Mouse (Mus musculus) embryonic facial prominence, embryonic 10.5 days (tissue): ENCODE data around the gene Fbxo6. TPM values are rescaled to one million over a fixed set of nuclear protein-coding genes. Genes with fewer than 3 reads are reported as not detected.
"Not testable (repeated sequence)": the region's sequence is repeated elsewhere in the genome, so short reads cannot be mapped to it uniquely, and the experiment has no call there.

ENCODE experiments used
- DNase-seq: peaks from one replicate; pipeline ENCODE4 v3.0.0-alpha.2; 2017; ENCODE audit warnings: low spot score
- H3K27ac ChIP-seq: fragments of 300-500 bp; sonication (generic); replicated peaks from 2 replicates; pipeline ENCODE4 v1.5.1; 2016; ENCODE audit warnings: mild to moderate bottlenecking
- H3K27me3 ChIP-seq: fragments of 300-500 bp; sonication (generic); replicated peaks from 2 replicates; pipeline ENCODE4 v1.6.1; 2016; ENCODE audit warnings: low read depth, mild to moderate bottlenecking; ENCODE audit not compliant: poor library complexity, severe bottlenecking
- H3K36me3 ChIP-seq: fragments of 300-500 bp; sonication (generic); replicated peaks from 2 replicates; pipeline ENCODE4 v1.6.1; 2016; ENCODE audit warnings: mild to moderate bottlenecking, moderate library complexity
- H3K4me1 ChIP-seq: fragments of 300-500 bp; sonication (generic); 2 replicates; pipeline ENCODE4 v1.6.1; 2016
- H3K4me3 ChIP-seq: fragments of 300-500 bp; sonication (generic); 2 replicates; pipeline ENCODE4 v1.5.1; 2016; ENCODE audit warnings: mild to moderate bottlenecking, moderate library complexity
- H3K9me3 ChIP-seq: fragments of 300-500 bp; sonication (generic); 2 replicates; pipeline ENCODE4 v1.6.1; 2016; ENCODE audit warnings: mild to moderate bottlenecking
- WGBS: fragments of 180-500 bp; shearing (Covaris S2); methylation state at CpG from one replicate; pipeline ENCODE4 v1.1.7; 2016; 5-methylcytosine and 5-hydroxymethylcytosine counted together
- polyA plus RNA-seq: library from polyadenylated mRNA; unstranded; fragments of >200 nt; fragmentation: Nextera tagmentation; extraction: Ambion mirVana; gene quantifications from 2 replicates; pipeline ENCODE4 v1.2.1, GENCODE M21; 2016

Fbxo6 gene
- polyA plus RNA-seq, 1 experiment from 2014 or later = 8.3 TPM

DNA sequence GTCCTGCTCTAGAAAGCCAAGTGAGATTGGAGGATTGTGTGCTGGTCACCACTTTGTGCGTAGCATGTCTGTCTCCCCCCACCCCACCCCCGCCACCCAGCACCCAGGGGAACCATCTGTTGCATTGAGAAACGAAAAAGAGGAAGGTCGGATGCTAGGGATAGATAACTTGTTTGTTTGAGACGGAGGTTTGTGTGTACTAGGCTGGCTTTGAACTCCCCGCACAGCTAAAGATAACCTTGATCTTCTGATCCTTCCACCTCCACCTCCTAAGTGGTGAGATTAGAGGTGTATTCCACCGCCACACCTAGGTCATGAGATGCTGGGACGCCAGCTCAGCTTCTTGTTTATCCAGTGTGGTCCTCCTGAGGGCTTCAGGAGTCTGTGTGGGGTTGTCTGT is 17.0 kb downstream of the Fbxo6 start:
- no peaks in the 10 kb centered on the region for H3K36me3 ChIP-seq
- no peak for DNase-seq
- H3K27me3 ChIP-seq = peaks cover 63% of the 10 kb centered on the region
- H3K9me3 ChIP-seq = no peaks in the 10 kb centered on the region
- no peak overlapping the region for H3K4me3 ChIP-seq
- 87% methylated on average over 8 of the region's 8 CpGs for WGBS
- peaks cover 34% of the 10 kb centered on the region for H3K4me1 ChIP-seq
- no peak overlapping the region for H3K27ac ChIP-seq

DNA sequence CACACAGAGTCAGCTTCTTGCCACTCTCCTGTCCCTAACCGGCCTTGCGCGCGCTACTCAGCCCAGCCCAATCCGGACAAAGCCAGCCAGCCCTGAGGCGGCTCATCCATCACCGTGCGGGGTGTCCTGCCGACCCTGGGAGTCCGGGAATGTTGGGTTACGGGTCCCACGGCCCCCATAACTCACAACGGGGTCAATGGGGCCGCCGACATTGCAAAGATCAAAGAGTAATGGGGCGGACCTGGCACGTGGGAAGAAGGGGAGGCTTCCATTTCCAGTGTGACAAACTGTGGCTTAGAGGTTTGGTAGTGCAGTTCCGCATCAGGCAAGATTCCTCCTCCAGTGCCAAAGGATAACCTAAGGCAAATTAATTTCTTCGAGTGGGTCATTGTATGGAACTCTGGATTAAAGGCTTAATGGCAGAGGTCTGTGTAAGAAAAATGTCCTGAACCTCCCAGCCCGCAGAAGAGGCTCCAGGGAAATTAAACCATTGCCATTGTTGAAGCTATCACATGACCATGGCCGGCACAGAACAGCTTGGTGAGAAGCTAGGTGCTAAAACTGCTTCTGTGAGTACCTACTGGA is 20.4 kb downstream of the Fbxo6 start:
- under 1% methylated on average over 21 of the region's 21 CpGs for WGBS
- peak overlapping the region; percentile 97 for H3K27ac ChIP-seq
- no peaks in the 10 kb centered on the region for H3K9me3 ChIP-seq
- no peaks in the 10 kb centered on the region for H3K36me3 ChIP-seq
- peak overlapping the region; percentile 88 for H3K4me3 ChIP-seq
- peak; percentile 77 for DNase-seq
- peaks cover 69% of the 10 kb centered on the region for H3K27me3 ChIP-seq
- peaks cover 26% of the 10 kb centered on the region for H3K4me1 ChIP-seq

DNA sequence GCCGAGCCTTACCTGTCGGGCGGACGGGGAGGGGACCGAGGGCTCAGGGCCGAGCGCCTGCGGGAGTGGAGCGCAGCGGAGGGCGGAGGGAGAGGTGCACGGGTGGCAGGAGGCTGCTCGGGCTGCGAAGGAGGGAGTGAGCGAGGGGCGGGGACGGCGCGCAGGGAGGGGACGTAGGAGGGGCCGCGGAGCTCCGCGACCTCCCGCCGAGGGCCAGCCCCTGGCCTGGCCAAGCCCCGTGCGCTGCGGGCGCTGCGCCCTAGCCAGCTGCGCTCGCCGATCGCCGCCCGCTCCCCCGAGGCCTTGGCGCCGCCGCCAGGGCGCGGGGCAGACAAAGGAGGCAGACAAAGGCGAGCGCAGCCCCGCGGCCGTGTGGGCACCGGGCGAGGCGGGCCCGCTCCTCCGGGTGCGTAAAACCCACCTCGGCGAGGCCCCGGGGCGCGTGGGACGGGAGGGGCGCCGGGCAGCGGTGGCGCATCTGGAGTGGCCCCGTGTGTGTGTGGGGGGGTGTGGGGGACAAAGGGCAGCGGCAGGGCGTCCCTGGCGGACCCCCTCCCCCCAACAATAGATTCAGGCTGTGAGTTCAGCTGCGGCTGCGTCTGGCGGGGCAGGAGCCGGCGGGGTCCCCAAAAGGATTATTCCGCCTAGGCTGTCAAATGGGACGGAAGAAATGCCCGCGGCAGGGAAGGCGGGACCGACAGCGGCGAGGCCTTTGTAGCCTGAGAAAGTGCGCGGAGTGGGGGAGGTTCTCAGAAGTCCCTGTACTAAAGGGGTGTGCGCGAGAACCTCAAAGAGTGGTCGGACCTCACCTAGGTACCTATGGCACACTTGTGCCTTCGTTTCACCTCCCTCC is 21.2 kb downstream of the Fbxo6 start, which contains the start of gene Draxin:
Gene Draxin, minus strand, starts transcription at position 138 of the 853 bp plus-strand sequence.
- peak; percentile 89 for DNase-seq
- under 1% methylated on average over 80 of the region's 87 CpGs for WGBS
- H3K27me3 ChIP-seq = peaks cover 70% of the 10 kb centered on the region
- peak within 1 kb of the TSS; percentile 88 for H3K4me3 ChIP-seq
- no peaks in the 10 kb centered on the region for H3K9me3 ChIP-seq
- H3K4me1 ChIP-seq = peaks cover 26% of the 10 kb centered on the region
- no peaks in the 10 kb centered on the region for H3K36me3 ChIP-seq
- H3K27ac ChIP-seq = peak within 1 kb of the TSS; percentile 97

DNA sequence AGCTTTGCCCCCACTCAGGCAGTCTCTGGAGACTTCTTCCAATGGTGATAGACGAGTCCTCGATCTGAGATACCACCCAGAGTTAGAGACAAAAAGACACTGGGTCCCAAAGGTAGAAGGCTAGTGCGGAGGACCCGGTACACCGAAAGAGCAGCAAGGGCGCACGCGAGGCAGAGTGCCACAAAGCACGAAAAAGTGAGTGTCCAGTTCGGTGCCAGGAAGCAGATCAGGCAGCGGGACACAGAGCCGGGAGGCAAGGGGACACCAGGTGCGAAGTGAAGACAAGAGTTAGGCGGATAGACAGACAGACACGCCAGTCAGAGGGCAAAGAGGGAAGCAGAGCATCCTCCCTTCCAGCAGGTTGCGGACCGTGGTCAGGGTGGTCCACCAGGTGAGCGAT is 21.8 kb downstream of the Fbxo6 start, which contains the start of gene Mad2l2:
Gene Mad2l2, plus strand, starts transcription at position 252 of the 400 bp plus-strand sequence.
- WGBS = under 1% methylated on average over 18 of the region's 18 CpGs
- Histone ChIP-seq H3K9me3 (no peaks in the 10 kb centered on the region), H3K4me3 (peak within 1 kb of the TSS; percentile 88), H3K27me3 (peaks cover 70% of the 10 kb centered on the region), H3K4me1 (peaks cover 31% of the 10 kb centered on the region), H3K36me3 (no peaks in the 10 kb centered on the region), H3K27ac (peak within 1 kb of the TSS; percentile 97)
- DNase-seq = no peak

DNA sequence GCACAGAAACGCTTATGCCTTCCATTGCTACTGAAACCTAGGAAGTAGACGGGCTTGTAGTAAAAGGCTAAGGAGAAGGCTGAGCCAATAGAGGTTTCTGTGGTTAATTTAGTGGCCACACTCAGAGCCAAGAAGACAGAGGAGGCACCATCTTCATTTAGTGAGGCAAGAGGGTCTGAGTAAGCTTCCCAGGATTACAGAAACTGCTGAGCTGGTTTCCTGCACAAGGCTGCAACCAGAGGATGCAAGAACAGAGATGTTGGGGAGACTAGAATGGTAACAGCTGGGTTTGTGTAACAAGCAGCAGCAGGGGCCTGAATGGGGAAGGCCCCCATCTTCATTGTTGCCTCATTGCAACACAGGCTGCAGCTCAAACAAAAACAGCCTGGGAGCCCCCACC is 23.3 kb downstream of the Fbxo6 start:
- peaks cover 38% of the 10 kb centered on the region for H3K4me1 ChIP-seq
- no peak for DNase-seq
- no peak overlapping the region for H3K27ac ChIP-seq
- 73% methylated on average over 2 of the region's 2 CpGs for WGBS
- no peaks in the 10 kb centered on the region for H3K36me3 ChIP-seq
- H3K9me3 ChIP-seq = no peaks in the 10 kb centered on the region
- H3K27me3 ChIP-seq = peaks cover 65% of the 10 kb centered on the region
- peak overlapping the region; percentile 88 for H3K4me3 ChIP-seq

DNA sequence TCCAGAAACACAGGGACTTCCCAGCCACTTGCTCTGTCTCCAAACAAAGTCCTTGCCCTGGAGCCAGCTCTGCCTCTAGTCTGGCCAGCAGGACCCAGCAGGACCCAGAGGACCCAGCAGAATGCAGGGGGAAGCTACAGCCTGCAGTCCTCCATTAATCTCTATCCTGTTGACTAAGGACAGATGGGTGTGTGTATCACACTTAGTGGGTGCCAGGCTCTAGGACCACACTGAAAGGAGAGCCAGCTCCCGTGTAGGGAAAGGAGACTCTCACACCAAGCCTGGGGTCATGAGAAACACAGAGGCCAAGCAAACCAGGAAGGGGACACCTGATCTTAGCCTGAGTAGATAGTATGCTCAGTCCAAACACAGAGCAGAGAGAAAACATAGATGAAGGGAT is 23.7 kb downstream of the Fbxo6 start:
- Histone ChIP-seq H3K36me3 (no peaks in the 10 kb centered on the region), H3K27ac (no peak overlapping the region), H3K4me1 (peaks cover 41% of the 10 kb centered on the region), H3K9me3 (no peaks in the 10 kb centered on the region), H3K27me3 (peaks cover 65% of the 10 kb centered on the region), H3K4me3 (no peak overlapping the region)
- 58% methylated on average over 1 of the region's 1 CpGs for WGBS
- DNase-seq = no peak

DNA sequence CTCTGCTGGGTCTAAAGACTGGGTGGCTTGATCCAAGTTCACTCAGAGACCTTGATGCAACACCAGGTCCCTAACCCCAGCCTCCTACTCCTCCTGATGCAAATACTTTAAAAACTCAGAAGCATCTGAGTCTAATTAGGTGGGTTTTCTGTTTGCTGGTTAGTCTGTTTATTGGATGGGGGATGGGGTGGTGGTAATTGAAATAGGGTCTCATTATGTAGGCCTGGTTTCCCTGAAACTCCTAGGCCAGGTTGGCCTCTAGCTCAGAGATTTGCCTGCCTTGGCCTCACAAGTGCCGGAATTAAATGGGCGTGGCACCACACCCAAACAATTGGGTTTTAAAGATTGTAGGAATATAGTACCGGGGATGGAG is 29.3 kb downstream of the Fbxo6 start:
- no peak for DNase-seq
- H3K4me1 ChIP-seq = peaks cover 29% of the 10 kb centered on the region
- peak overlapping the region; percentile 37; the same call in 1 of the 2 replicates for H3K27ac ChIP-seq

DNA sequence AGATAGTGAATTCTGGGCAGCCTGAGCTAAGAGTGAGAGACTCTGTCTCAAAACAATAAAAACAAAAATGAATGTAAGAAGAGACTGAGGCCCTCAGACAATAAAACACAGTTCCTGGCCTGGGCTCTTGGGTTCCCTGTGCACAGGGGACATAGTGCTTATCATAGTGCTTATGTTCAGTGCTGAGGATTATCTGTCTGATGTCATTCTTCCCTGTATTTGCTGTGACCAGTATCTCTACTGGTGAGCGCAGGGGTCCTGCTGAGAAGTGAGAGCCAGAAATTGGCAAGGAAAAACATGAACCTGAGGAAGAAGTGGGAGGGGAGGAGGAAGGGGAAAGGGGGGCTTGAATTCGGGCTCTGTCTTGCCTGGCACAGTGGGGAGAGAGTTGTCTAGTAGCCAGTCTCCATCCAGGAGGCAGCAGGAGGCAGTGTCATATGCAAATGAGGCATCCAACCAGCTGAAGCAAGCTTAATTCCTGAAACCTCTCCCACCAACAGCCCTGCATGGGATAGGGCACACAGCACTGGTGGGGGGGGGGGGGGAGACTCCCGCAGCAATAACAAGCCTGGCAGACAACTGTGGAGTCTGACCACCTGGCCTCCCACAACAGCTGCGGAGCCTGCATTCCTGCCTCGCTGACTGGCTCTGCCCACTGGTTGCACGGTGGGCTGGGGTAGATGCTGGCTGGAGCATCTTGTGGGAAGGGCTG is 29.8 kb downstream of the Fbxo6 start:
- Histone ChIP-seq H3K4me1 (peaks cover 29% of the 10 kb centered on the region), H3K4me3 (no peak overlapping the region; the same call in 1 of the 2 replicates), H3K36me3 (no peaks in the 10 kb centered on the region), H3K27me3 (peaks cover 12% of the 10 kb centered on the region), H3K27ac (peak overlapping the region; percentile 37; the same call in 1 of the 2 replicates), H3K9me3 (no peaks in the 10 kb centered on the region)
- DNase-seq = peak; percentile 62
- 11% methylated on average over 6 of the region's 6 CpGs for WGBS

More for the DNA sequence above, 29.3 kb downstream of the Fbxo6 start:
- 74% methylated on average over 3 of the region's 3 CpGs for WGBS
- H3K9me3 ChIP-seq = no peaks in the 10 kb centered on the region
- no peak overlapping the region; the same call in 1 of the 2 replicates for H3K4me3 ChIP-seq
- H3K27me3 ChIP-seq = peaks cover 18% of the 10 kb centered on the region
- H3K36me3 ChIP-seq = no peaks in the 10 kb centered on the region

DNA sequence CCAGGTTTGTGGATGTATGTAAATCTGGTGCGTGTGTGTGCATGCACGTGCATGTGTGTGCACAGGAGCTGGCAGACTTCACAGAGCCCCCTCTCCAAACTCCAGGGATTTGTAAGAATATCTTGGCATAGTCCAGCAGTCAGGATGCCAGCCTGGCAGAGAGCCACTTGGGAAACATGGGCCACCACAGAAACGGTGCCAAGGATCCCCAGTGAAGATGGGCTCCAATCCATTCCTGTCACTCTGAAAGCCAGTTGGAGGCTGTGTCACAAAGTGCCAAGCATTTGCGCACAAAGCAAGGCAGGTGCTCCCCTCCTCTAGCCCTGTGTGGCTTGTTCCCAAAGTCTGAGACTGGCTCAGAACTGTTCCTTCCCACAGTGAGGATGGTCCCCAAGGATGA is 30.6 kb downstream of the Fbxo6 start:
- peaks cover 29% of the 10 kb centered on the region for H3K4me1 ChIP-seq
- 84% methylated on average over 4 of the region's 4 CpGs for WGBS
- peaks cover 4% of the 10 kb centered on the region; the same call in 1 of the 2 replicates for H3K9me3 ChIP-seq
- H3K27ac ChIP-seq = no peak overlapping the region
- H3K27me3 ChIP-seq = peaks cover 7% of the 10 kb centered on the region; the same call in 1 of the 2 replicates
- no peak for DNase-seq
- H3K36me3 ChIP-seq = no peaks in the 10 kb centered on the region
- no peak overlapping the region for H3K4me3 ChIP-seq

DNA sequence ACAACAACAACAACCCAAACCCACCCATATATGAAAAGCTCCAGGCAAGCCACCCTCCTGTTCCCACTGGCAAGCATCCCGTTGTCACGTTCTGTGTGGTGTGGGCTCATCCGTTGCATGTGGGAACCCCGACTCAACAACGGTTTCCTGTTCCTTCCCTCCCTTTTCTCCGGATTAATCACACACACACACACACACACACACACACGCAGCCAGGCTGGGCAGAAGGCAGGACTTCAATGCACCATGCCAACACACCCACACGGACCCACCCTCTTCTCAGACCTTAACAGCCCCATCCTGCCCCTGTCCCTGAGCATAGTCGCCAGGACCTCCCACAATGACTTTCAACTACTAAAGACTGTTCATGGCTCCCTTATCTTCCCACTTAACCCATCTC is 31.4 kb downstream of the Fbxo6 start:
- Histone ChIP-seq H3K36me3 (no peaks in the 10 kb centered on the region), H3K27ac (no peak overlapping the region)

DNA sequence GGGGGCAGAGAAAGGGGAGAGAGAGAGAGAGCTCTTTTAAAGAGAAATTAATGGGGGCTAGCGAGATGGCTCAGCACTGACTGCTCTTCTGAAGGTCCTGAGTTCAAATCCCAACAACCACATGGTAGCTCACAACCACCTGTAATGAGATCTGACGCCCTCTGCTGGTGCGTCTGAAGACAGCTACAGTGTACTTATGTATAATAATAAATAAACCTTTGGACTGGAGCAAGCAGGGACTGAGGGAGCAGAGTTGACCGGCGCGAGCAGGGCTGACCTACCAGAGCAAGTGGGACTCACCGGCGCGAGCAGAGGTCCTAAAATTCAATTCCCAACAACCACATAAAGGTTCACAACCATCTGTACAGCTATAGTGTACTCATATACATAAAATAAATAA is 32.4 kb downstream of the Fbxo6 start:
- not testable (repeated sequence) for H3K4me3 ChIP-seq, DNase-seq, H3K36me3 ChIP-seq, H3K27ac ChIP-seq, H3K9me3 ChIP-seq
- WGBS = 88% methylated on average over 9 of the region's 9 CpGs
- peaks cover 17% of the 10 kb centered on the region; the same call in 1 of the 2 replicates for H3K27me3 ChIP-seq
- peaks cover 29% of the 10 kb centered on the region for H3K4me1 ChIP-seq

More for the DNA sequence above, 31.4 kb downstream of the Fbxo6 start:
- Histone ChIP-seq H3K9me3 (peaks cover 4% of the 10 kb centered on the region; the same call in 1 of the 2 replicates), H3K4me1 (peaks cover 31% of the 10 kb centered on the region), H3K4me3 (no peak overlapping the region), H3K27me3 (peaks cover 11% of the 10 kb centered on the region)
- WGBS = 81% methylated on average over 9 of the region's 9 CpGs
- DNase-seq = no peak

DNA sequence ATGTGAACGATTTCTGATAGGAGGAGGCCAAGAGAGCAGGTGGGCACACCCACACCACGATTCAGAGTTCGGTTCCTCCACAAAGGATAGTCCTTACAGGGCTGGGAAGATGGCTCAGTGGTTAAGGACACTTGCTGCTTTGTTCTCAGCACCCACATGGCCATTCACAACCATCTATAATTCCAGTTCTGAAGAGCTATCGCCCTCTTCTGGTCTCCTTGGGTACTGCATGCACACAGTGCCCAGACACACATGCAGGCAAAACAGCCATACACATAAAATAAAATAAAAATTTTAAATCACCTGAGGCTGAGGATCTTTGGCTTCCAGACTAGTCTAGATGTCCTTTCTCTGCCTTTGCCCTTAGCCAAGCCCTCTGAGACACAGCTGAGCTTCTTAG is 34.5 kb downstream of the Fbxo6 start:
- Histone ChIP-seq H3K4me3 (no peak overlapping the region), H3K36me3 (no peaks in the 10 kb centered on the region), H3K27me3 (peaks cover 23% of the 10 kb centered on the region; the same call in 1 of the 2 replicates), H3K9me3 (peaks cover 4% of the 10 kb centered on the region; the same call in 1 of the 2 replicates), H3K4me1 (peaks cover 20% of the 10 kb centered on the region), H3K27ac (no peak overlapping the region)
- DNase-seq = no peak
- 76% methylated on average over 4 of the region's 4 CpGs for WGBS
